Mouse (Mus musculus): Measurements from ENCODE around the gene Tfg. TPM values are rescaled to one million over a fixed set of nuclear protein-coding genes. Genes with fewer than 3 reads are reported as not detected.

The Tfg gene
- total RNA-seq, 1 experiment from 2014 or later: 67.6 TPM

GRCm38 (mm10) chr16:56645251-56645650 is 72.0 kb downstream of the Tfg start:
- no peak for DNase-seq

Other genes with a start within 250 kb of the Tfg start
- 9.1 and 10.8 TPM in 2 replicates for gene Abi3bp, start 239.6 kb downstream of the Tfg start, total RNA-seq (2021)
- not detected in 2 replicates for gene Adgrg7, start 78.4 kb upstream of the Tfg start, total RNA-seq (2021)
- 5.0 and 5.5 TPM in 2 replicates for gene Tmem45a, start 168.7 kb upstream of the Tfg start, total RNA-seq (2021)
- gene Lnp1, start 210.6 kb upstream of the Tfg start, total RNA-seq (2021): not detected in 2 replicates

All from adrenal gland, postnatal 14 days (tissue).